Mouse (Mus musculus) c-Kit-negative CD71-positive TER-119-positive erythroid progenitor cells, embryonic 14.5 days (primary cell): ENCODE measurements around the gene Zc3h18.

Experiments
- DNase-seq: peaks from one replicate; pipeline ENCODE4 v3.0.0-alpha.2; 2013; ENCODE audit warnings: low read depth, low spot score

The Zc3h18 gene

DNA sequence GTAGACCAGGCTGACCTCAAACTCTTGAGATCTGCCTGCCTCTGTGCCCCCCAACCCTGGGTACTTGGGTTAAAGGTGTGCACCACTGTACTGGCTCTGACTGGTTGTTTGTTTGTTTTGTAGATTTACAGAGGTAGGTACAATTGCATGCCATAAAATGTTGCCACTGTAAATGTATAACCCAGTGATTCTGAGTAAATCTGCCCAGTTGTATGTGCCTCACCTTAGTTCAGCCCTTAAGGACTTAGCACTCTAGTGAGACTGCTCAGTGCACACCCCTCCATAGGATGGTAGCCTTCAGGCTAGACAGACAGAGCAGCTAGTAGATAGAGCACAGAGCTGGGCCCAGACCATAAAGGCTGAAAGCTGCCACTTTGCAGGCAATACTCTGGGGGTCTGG is 17.3 kb downstream of the Zc3h18 start:
- DNase-seq, result no peak

DNA sequence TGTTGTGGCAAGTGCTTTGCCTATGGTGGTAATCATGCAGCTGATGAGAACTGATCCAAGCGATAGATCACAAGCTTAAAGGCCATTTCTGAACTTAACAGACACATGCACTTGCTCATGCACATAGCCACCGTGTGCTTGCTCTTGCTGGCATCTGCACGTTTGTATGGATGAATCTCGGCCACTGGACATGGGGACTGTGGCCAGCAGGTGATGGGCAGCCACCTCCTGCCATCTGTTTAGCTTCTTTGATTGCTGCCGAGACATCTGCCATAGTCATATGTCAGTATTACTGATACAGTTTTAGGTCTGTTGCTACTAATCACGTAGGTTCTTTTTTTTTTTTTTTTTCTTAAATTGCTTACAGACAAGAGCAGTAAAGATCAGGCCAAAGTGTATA is 18.9 kb downstream of the Zc3h18 start:
- no peak for DNase-seq

DNA sequence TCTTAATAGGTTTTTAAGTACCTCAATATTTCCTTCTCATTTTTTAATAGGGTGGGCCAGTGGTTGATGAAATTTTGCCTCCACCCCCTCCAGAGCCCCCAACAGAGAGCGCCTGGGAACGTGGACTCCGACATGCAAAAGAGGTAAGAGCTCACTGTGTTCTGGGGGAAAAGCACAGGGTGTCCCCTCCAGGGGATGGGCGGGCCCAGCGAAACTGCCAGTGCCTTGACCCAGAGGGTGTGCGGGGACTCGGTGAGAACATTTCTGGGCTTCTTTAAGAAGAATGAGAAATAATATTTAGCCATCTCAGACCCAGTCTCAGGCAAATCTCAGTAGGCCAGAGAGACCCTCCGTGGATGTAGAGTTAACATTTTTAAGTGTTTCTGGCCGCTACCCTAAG is 21.8 kb downstream of the Zc3h18 start:
- no peak for DNase-seq

DNA sequence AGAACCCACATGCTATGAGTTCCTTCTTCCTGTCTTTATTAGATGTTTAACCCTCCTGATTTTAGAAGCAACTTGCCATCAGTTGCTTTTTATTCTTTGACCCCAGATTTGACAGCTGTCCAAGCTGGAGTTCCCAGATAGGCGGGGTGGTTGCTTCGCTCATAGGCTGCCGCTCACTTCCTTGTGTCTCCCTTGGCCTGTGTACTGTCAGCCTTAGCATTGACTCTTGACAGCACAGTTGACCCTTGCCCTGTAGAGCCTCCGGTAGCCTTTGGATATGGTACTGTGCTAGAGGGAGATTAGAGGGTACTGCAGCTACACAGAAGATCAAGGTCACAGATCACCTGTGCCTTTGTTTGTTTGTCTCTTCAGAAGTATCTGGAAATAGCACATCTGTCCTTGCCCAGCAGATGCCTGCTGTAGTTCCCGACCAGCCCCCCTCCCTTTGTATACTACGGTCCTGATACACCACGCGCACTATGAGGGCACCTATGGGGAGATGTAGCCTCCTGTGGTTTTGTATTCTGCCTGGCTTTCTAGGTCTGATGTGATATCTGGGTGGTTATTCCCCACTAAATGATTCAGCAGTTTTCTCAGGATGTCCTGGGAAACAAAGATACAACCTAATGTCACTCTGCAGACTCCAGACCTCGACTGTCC is 28.9 kb downstream of the Zc3h18 start:
- no peak for DNase-seq

DNA sequence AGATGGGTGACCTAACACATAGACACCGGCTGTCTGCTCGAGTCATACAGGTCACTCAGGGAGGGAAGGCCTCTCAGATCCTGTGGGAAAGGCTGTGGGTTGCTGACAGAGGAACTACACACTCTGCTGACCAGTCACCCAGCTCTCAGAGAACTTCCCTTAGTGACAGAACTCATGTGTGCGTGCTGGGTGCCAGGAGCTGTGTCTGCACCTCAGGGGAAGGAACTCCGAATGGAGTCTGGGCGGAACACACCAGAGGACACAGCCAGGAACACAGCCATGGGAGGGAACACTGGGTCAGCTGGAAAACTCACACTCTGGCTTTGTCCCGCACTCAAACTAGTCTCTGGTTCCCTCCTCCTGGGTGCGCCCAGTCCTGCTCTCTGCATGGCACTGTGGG is 31.3 kb downstream of the Zc3h18 start:
- no peak for DNase-seq

DNA sequence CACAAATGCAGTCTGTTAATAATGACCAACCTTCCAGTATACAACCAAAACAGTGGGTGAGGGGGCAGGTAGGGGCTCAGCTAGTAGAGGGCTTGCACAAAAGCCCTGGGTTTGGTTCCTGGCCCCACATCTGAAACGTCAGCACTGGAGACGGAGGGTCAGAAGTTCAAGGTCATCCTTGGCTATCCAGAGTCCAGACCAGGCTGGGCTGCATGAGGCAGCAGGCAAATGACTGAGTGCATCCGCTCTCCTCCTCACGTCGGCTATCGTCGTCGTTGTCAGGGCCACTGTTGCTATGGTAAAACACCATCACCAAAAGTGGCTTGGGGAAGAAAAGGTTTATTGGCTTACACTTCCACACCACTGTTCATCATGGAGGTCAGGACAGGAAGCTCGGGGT is 37.9 kb downstream of the Zc3h18 start:
- DNase-seq, result no peak

DNA sequence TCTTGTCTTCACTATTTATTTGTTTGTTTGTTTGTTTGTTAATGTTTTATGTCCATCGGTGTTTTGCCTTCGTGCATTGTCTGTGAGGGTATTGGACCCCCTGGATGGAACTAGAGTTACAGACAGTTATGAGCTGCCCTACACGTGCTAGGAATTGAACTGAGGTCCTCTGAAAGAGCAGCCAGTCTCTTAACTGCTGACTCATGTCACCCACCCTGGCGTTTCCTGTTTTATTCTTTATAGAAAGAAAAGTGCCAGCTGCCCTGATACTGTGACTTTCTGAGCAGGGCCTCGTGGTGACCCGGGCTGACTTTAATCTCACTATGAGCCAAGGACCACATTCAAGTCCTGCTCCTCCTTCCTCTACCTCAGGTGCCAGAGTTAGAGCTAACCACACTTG is 39.1 kb downstream of the Zc3h18 start:
- no peak for DNase-seq

DNA sequence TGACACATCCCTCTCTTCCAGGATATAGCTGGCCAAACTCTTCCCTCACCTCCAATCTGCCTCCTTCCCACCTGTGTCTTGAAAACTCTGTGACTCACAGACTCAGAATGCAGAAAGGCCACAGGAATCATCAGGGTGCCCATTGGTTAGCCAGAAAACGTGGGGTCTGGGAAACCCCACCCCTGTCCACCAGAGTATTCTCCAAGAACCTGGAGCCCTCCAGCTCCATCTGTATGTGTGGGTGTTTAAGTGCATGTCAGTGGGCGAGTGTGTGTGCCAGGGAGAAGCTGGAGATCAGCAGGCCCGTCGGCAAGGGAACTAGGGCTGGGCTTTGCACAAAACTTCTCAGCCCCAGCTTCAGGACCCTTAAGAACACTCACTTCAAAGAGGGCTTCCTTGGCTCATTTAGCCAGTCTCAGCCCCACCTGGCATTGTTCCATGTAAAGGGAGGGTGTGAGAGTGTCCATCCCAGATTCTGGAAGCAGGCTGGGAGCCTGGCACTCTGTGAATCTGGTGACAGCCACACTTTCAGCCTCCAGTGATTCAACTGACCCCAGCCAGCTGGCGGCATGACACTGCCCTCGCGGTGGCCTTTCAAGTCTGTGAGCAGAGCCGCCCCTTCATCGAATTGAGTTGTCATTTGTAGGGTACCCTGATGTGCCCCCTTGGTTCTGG is 43.6 kb downstream of the Zc3h18 start:
- no peak for DNase-seq

DNA sequence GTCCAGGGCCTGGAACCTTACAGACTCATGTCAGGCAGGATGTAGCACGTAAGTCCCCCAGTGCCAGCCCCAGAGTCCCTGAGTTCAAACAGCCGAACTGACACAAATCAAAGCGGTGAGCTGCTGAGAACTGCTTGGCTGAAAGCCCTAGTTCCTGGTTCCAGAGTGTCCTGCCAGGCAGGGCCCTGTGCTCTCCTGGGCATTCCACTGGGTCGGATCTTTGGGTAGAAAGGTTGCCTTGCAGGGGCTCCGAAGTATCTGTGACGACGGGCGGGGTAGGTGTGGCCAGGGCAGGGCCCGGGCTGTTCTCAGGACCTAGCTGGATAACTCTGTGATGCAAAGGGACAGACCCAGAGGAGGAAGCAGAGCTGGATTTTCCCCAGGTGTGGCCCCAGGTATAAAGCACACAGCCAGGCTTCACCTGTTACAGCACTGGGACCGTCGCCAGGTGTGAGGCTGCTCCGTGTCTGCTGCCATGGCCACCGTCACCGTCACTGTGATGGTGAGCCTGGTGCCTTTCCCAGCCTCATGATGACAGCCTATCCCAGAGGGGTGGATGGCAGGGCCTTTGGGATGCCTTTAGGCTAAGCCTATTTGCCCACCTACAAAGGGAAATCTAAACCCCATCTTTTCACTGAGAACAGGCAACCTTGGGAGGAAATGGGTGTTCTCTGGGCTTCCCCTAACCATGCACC is 45.1 kb downstream of the Zc3h18 start, which contains the start of gene Il17c:
Gene Il17c (plus strand): TSS at position 645 of the 695 bp plus-strand sequence.
- DNase-seq, result no peak

DNA sequence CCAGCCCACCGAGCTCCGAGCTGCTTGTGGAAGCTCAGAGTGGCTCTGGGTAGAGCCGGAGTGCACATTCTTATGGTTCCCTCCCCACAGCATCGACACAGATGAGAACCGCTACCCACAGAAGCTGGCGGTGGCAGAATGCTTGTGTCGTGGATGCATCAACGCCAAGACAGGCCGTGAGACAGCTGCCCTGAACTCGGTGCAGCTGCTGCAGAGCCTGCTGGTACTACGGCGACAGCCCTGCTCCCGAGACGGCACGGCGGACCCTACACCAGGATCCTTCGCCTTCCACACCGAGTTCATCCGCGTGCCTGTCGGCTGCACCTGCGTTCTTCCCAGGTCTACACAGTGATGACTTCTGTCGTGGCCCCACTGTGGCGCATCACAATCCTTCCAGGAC is 46.8 kb downstream of the Zc3h18 start:
- no peak for DNase-seq

DNA sequence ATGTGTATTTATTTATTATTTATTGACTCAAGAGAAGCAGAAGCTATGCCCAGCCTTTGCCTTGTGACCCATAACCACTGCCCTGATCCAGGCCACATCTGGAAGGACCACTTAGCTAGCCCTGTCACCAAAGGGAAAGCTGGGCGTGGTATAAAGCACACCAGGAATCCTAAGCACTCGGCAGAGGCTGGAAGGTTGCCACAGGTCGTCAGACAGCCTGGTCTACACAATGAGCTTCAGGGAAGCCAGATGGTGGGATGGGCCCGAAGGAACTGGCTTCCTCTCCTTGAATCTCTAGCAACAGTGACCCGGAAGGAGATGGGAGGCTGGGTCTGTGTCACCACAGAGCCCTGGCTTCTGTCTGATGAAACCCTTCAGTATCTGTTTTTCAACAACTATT is 47.2 kb downstream of the Zc3h18 start:
- no peak for DNase-seq

DNA sequence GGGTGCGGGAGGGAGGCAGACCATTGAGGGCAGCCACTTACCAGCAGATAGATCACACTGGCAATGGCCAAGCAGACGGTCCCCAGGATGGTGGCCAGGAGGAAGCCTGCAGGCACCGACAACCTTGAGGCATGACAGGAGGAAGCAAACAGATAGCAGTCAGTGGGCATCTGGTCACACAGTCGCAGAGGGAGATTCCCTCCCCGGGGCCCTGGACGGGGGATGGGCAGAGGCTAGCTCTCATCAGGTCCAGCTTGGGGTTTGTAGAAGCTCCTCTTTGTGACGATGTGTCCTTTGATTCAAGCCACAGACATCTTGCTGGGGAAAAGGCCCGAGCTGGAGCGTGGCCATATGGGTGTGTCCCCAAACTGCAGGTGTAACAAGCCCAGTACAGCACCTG is 49.7 kb downstream of the Zc3h18 start:
- no peak for DNase-seq

DNA sequence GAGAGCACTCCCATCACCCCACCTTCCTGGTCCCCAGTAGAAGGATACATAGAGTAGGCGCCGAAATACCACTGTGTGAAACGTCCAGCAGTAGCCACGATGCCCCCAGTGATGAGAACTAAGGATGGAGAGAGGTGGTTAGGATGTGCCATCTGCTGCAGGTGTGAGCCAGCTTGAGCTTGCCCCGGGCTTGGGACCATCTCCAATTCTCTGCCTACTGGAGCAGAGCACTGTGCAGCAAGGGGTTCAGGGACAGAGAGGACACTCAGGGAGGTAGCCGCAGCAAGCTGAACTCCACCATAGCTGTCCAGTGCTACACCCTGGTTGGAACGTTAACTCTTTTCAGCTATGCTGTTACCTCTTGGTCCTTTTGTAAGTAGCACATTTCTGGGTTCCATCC is 51.2 kb downstream of the Zc3h18 start:
- DNase-seq, result no peak

DNA sequence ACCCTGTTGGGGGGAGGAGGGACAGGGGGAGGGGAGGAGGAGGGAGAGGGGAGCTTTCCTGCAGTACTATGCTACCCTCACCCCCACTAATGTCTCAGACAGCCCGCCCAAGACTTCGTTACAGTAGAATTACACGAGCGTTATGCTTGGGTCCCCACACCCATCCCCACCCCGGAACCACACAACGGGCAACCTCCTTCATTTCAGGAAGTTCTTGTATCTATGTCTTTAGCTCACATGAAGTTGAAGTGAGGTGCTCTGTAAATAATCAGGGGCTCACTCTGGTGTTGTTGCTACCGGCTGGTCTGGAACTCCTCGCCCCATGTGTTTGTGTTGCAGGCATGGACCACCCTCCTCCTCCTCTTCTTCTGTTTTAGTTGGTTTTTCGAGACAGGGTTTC is 51.8 kb downstream of the Zc3h18 start:
- DNase-seq, result no peak

DNA sequence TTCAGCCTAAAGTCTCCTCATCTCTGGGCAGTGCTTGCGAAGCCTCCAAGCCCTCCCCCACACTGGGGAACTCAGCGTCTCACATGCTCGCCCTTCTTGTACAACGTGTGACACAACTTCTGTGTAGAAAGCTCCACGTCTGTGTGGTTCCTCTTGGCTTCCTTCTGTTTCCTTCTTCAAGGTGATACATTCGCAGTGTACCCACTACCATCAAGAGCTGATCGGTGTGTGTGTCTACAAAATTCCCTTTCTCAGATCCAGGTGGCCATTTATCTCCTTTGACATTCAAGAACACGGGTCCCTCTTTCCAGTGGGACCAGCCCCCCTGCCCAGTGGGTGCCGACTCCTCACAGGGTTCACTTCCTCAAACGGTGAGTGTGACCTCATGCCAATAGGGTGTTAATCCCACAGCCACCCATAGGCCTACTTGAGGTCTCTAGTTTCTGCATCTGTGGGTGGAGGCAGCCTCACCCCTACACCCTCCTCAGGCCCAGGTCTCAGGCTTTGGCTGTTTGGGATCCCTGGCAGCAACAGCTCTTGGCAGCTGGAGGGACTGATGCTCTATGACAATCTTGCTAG is 53.7 kb downstream of the Zc3h18 start:
- no peak for DNase-seq

DNA sequence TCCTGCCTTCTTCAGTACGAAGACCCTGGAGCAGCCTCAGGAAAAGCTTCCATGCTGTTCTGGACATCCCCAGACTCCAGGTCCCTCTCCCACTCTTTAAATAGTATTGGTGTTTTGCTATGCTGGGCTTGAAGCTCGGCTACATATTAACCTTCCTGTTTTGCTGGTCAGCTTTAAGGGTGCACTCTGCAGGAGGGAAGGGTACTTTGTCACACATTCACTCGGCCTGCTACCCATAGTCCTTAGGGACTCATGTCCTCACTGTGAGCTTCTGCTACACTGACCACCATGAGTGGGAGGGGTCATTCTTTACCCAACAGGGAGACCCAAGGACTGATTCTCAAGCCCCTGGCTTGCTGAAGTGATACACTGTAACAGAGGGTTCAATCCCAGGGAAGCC is 54.2 kb downstream of the Zc3h18 start:
- no peak for DNase-seq

DNA sequence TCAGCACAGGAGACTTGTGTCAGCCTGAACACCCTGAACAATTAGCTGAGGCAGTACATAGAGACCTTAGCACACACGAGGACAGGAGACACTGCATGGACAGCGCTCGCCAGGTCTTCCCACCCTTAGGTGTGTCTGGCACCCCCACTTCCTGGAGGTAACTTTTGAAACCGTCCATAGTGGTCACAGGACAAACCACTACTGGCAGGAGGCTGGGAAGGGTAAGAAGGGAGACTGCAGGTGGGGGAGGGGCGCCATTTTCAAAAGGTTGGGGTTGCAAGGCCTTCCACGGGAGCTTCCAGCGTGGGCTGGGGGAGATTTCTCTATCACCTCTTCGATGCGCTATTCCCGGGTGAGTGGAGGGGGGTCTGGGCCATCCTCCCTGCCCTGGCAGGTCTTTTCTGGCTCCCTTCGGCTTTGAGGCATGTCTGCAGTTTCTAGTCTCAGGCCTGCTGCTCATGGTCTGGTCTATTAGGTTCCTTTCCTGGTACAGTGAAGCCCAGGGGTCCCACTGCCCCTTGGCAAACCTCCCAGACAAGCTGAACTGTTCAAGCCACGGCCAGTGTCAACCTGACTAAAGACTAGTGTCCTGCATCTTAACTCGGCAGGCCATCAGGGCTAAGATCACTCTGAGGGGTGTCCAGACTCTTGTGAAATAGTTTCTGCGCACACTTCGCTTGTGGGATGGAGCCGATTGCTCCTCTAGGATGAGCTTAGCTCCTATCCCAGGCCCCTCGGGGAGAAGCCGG is 55.5 kb downstream of the Zc3h18 start:
- no peak for DNase-seq

DNA sequence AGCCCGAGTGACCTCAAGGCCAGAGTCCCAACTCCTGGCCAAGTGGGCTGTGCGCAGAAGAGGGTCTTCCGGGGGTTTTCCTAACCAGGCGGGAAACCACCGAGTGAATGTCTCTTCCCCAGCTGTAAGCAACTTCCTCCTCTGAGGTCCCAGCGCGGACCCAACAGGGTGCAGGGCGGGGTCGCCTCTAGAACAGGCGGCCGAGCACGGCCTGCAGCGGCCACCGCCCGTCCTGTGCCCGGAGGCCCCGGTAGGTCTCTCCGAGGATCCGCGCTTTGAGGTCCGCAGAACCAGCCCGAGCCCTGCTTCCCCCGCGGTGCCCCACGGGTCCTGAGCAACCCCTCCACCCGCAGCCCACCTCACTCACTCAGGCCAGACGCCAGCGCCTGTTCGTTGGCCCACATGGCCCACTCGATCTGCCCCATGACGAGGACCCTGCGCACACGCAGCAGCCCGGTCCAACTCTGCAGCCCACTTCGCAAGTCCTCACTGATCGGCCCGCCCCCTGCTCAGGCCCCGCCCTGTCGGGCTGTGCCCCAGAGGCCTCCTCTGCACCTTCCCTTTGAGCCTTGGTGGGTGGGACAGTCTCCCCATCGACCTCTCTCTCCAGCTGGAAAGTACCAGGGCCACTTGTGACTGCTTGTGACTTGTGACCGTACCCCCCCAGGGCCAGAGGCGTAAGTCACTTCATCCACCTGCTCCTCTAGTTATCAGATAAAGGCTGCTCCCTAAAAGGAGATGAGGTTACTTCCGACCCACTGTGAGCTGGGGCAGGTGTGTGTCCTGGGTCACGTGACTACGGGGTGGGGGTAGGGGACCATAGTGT is 56.2 kb downstream of the Zc3h18 start, which contains the start of gene Cyba:
Gene Cyba (minus strand): TSS at position 488 of the 826 bp plus-strand sequence.
- no peak for DNase-seq

DNA sequence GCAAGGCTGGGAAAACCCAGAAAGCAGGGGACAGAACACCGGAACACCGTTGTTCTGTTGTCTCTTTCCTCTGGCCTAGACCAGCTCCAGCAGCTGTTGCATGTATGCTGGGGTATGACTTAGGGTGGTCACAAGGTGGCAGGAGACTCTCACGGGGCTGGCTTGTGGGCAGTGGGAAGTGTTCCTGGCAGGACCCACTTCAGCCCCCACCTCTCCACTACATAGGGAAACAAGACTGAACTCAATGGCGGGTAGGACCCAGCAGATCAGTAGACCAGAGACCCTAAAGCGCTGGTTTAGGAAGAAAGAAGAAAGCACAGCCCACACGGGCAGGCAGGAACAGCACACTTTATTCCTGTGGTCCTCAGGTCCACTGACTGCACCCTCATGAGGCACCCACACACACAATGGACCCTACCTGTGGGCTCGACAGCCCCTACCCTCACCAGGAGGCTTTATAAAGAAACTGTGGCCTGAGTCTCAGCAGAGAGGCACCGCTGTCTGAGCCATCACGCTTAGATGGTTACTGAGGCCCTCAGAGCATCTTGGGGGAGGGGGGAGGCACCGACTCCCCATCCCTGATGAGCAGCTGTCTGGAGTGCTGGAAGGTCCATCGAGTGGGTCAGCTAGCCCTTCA is 57.0 kb downstream of the Zc3h18 start:
- DNase-seq, result no peak

DNA sequence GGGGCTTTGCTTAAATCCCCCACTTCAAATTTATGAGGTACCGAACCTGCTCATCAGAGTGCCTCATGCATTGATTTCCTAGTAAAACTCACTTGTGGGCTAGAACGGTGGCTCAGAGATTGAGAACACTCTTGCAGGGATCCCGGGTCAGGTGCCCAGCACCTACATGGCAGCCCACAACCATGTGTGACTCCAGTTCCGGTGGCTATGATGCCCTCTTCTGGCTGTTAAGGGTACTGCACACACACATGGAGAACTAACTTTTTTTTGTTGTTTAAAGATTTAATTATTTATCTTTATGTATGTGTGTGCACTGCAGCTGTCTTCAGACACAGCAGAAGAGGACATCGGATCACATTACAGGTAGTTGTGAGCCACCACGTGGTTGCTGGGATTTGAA is 59.0 kb downstream of the Zc3h18 start:
- no peak for DNase-seq
